8 mouse cellular contexts compared by ENCODE assay signal in genomic region chr9:59487331-59487730, GRCm38 (mm10). TPM values are rescaled to one million over a fixed set of nuclear protein-coding genes. Genes with fewer than 3 reads are reported as not detected.
DNase-seq lines count a peak whose midpoint lies in the region; ATAC-seq and TF ChIP-seq lines count a peak whose summit lies in the region.

No protein-coding gene starts in this region.

- no peak; a peak in 1 of 4 replicates for TF ChIP-seq EP300 in MEL (IDR thresholded peaks at IDR 0.05; ENCODE audit: low read depth in 1 of 2, low read length in 2 of 2)

- H3K9ac ChIP-seq in heart, embryonic 14.5 days (ENCODE audit: low read length): peak overlapping the region; percentile 99
- peak overlapping the region; percentile 78 for H3K9ac ChIP-seq in MEL (ENCODE audit: control insufficient read depth, low read depth, low read length, poor library complexity, severe bottlenecking)
- peak overlapping the region; percentile 99 for H3K9ac ChIP-seq in forebrain, embryonic 13.5 days
- H3K9ac ChIP-seq in liver, embryonic 16.5 days (ENCODE audit: low read depth, low read length): peak overlapping the region; percentile 96

- H3K4me3 ChIP-seq in heart, embryonic 14.5 days (ENCODE audit: control insufficient read depth in 1 of 2, insufficient read depth in 1 of 2, low read depth in 1 of 2, low read length in 2 of 2): peak overlapping the region; percentile 88 to 94; a peak in 3 of 4 replicates
- peak overlapping the region; percentile 73 to 94 for H3K4me3 ChIP-seq in MEL (ENCODE audit: control insufficient read depth in 1 of 2, insufficient read depth in 1 of 2, low read depth in 2 of 2, low read length in 2 of 2)
- peak overlapping the region; percentile 100 for H3K4me3 ChIP-seq in forebrain, embryonic 13.5 days
- H3K4me3 ChIP-seq in liver, embryonic 16.5 days (ENCODE audit: low read depth, low read length): peak overlapping the region; percentile 76

- TF ChIP-seq CTCF in MEL (IDR thresholded peaks at IDR 0.05 in 2 of 3, conservative IDR thresholded peaks at IDR 0.05 in 1 of 3; ENCODE audit: control insufficient read depth in 1 of 3, insufficient read depth in 1 of 3, low read depth in 2 of 3, low read length in 3 of 3, poor library complexity in 1 of 3, severe bottlenecking in 1 of 3): no peak

- no peaks in the 10 kb centered on the region for H3K36me3 ChIP-seq in heart, embryonic 14.5 days (ENCODE audit: control insufficient read depth, insufficient read depth, low read length)
- peaks cover 0 to 17% of the 10 kb centered on the region in 2 experiments; a peak in 3 of 4 replicates for H3K36me3 ChIP-seq in MEL (ENCODE audit: control insufficient read depth in 1 of 2, insufficient read depth in 2 of 2, low read length in 2 of 2)
- H3K36me3 ChIP-seq in forebrain, embryonic 13.5 days (ENCODE audit: poor library complexity, severe bottlenecking): no peaks in the 10 kb centered on the region
- H3K36me3 ChIP-seq in liver, embryonic 16.5 days (ENCODE audit: control insufficient read depth, insufficient read depth): no peaks in the 10 kb centered on the region

- ATAC-seq in heart, embryonic 14.5 days (ENCODE audit: insufficient number of reproducible peaks, insufficient read depth, low FRiP score, low read depth): no peak
- no peak for ATAC-seq in forebrain, embryonic 13.5 days
- ATAC-seq in liver, embryonic 16.5 days (ENCODE audit: low read depth): no peak

- TF ChIP-seq RAD21 in MEL (IDR thresholded peaks at IDR 0.05; ENCODE audit: low read depth, low read length): no peak

- peaks cover 0 to 18% of the 10 kb centered on the region in 2 experiments; a peak in 1 of 4 replicates for H3K4me1 ChIP-seq in heart, embryonic 14.5 days (ENCODE audit: control insufficient read depth in 2 of 2, insufficient read depth in 2 of 2, low read length in 2 of 2)
- peaks cover 0 to 3% of the 10 kb centered on the region in 2 experiments; a peak in 2 of 4 replicates for H3K4me1 ChIP-seq in MEL (ENCODE audit: control insufficient read depth in 1 of 2, insufficient read depth in 2 of 2, low read length in 2 of 2)
- H3K4me1 ChIP-seq in forebrain, embryonic 13.5 days: peaks cover 25% of the 10 kb centered on the region
- peaks cover 7% of the 10 kb centered on the region for H3K4me1 ChIP-seq in liver, embryonic 16.5 days (ENCODE audit: control insufficient read depth, low read depth, low read length)

- H3K27me3 ChIP-seq in heart, embryonic 14.5 days (ENCODE audit: control insufficient read depth, insufficient read depth, low read length): no peaks in the 10 kb centered on the region
- no peaks in the 10 kb centered on the region; a peak in 2 of 4 replicates for H3K27me3 ChIP-seq in MEL (ENCODE audit: control insufficient read depth in 1 of 2, insufficient read depth in 2 of 2, low read length in 2 of 2)
- H3K27me3 ChIP-seq in forebrain, embryonic 13.5 days: no peaks in the 10 kb centered on the region
- H3K27me3 ChIP-seq in liver, embryonic 16.5 days (ENCODE audit: control insufficient read depth, insufficient read depth, low read depth, low read length): no peaks in the 10 kb centered on the region

- TF ChIP-seq POLR2A in MEL (IDR thresholded peaks at IDR 0.05; ENCODE audit: control insufficient read depth in 1 of 2, insufficient read depth in 1 of 2, low read depth in 1 of 2, low read length in 2 of 2, poor library complexity in 1 of 2): no peak

- peak overlapping the region; percentile 76 to 97; a peak in 3 of 4 replicates for H3K27ac ChIP-seq in heart, embryonic 14.5 days (replicated peaks in 1 of 2; ENCODE audit: control insufficient read depth in 1 of 2, insufficient read depth in 1 of 2, low read depth in 2 of 2, low read length in 2 of 2)
- H3K27ac ChIP-seq in MEL (ENCODE audit: control insufficient read depth, low read depth, low read length): peak overlapping the region; percentile 87
- H3K27ac ChIP-seq in forebrain, embryonic 13.5 days: peak overlapping the region; percentile 100
- H3K27ac ChIP-seq in liver, embryonic 16.5 days (ENCODE audit: low read length): peak overlapping the region; percentile 99

- DNase-seq in heart, postnatal 14 days: no peak
- DNase-seq in MEL (ENCODE audit: low read depth, low spot score): peak; percentile 44
- DNase-seq in spleen, adult 12 weeks (ENCODE audit: low spot score): no peak
- no peak for DNase-seq in MN1 (ENCODE audit: low spot score)
- DNase-seq in frontal cortex, postnatal 14 days (ENCODE audit: low spot score in 2 of 2): no peak

- no peaks in the 10 kb centered on the region for H3K9me3 ChIP-seq in heart, embryonic 14.5 days (ENCODE audit: control insufficient read depth, low read length)
- no peaks in the 10 kb centered on the region for H3K9me3 ChIP-seq in MEL (replicated peaks; ENCODE audit: insufficient read depth, low read length)
- H3K9me3 ChIP-seq in forebrain, embryonic 13.5 days (replicated peaks): no peaks in the 10 kb centered on the region
- H3K9me3 ChIP-seq in liver, embryonic 16.5 days (replicated peaks; ENCODE audit: control insufficient read depth, low read length): no peaks in the 10 kb centered on the region

- H3K4me2 ChIP-seq in heart, embryonic 14.5 days (ENCODE audit: low read length): peak overlapping the region; percentile 96
- peak overlapping the region; percentile 84 for H3K4me2 ChIP-seq in forebrain, embryonic 13.5 days
- peak overlapping the region; percentile 75 for H3K4me2 ChIP-seq in liver, embryonic 16.5 days (ENCODE audit: low read depth, low read length)

- intact Hi-C loops in heart, postnatal 14 days (cut with DNase I): loop anchor here (5.0 kb wide), 3 partner anchors 50 to 195 kb away; partner anchors contain the start of genes Adpgk, Hexa and Tmem202

- peaks cover 32% of the 10 kb centered on the region for H3K79me2 ChIP-seq in MEL (ENCODE audit: control insufficient read depth, insufficient read depth, low read length, poor library complexity)

TF ChIP-seq in MEL, 35 proteins besides CTCF, POLR2A, EP300 and RAD21:
- TF ChIP-seq ETS1 (IDR thresholded peaks at IDR 0.05; ENCODE audit: low read depth, low read length) (no peak), MYC (IDR thresholded peaks at IDR 0.05; ENCODE audit: low read depth, low read length) (no peak), TAL1 (IDR thresholded peaks at IDR 0.05; ENCODE audit: low read length) (peak; percentile 48), TBP (IDR thresholded peaks at IDR 0.05; ENCODE audit: low read depth, low read length) (no peak), KAT2A (conservative IDR thresholded peaks at IDR 0.05; ENCODE audit: low read depth, low read length) (no peak), ZKSCAN1 (IDR thresholded peaks at IDR 0.05; ENCODE audit: low read depth, low read length) (no peak), MAX (IDR thresholded peaks at IDR 0.05; ENCODE audit: low read length) (no peak), NRF1 (IDR thresholded peaks at IDR 0.05; ENCODE audit: insufficient read depth, low read depth, low read length, poor library complexity, severe bottlenecking) (no peak), MEF2A (IDR thresholded peaks at IDR 0.05; ENCODE audit: extremely low read depth, insufficient replicate concordance, low read depth, low read length, poor library complexity, severe bottlenecking) (no peak), RCOR1 (IDR thresholded peaks at IDR 0.05; ENCODE audit: low read depth, low read length) (0 out of 2 replicates have a peak, but pooled peaks have one; percentile 14), HCFC1 (IDR thresholded peaks at IDR 0.05; ENCODE audit: low read depth, low read length) (no peak), USF1 (IDR thresholded peaks at IDR 0.05; ENCODE audit: low read depth, low read length) (no peak), MAFK (IDR thresholded peaks at IDR 0.05; ENCODE audit: borderline replicate concordance, low read depth, low read length) (no peak), GATA1 (IDR thresholded peaks at IDR 0.05; ENCODE audit: low read depth, low read length) (no peak), ZNF384 (IDR thresholded peaks at IDR 0.05; ENCODE audit: low read depth, low read length) (no peak), JUND (IDR thresholded peaks at IDR 0.05; ENCODE audit: low read depth, low read length) (no peak)

RNA-seq across cellular contexts. Expression of gene Arih1, which starts 0.9 kb away (rescaled TPM):
- polyA plus RNA-seq in heart, embryonic 14.5 days (2014; fragmentation: Nextera tagmentation; extraction: Ambion mirVana): 14.9 and 18.3 TPM in 2 replicates
- 10 to 100 TPM; 84.7 to 91.1 TPM for total RNA-seq in heart, postnatal 14 days (2021)
- 46.5 and 47.6 TPM in 2 replicates for total RNA-seq in MEL (2012; rRNA removed)
- polyA plus RNA-seq in MEL (2012; ENCODE audit: insufficient read depth in 1 of 2, insufficient read length in 2 of 2, low read depth in 1 of 2, low replicate concordance in 2 of 2, missing spikeins in 1 of 2): 10 to 100 TPM; 48.4 to 60.4 TPM
- 18.0 and 19.0 TPM in 2 replicates for polyA plus RNA-seq in forebrain, embryonic 13.5 days (2015; fragmentation: Nextera tagmentation; extraction: Ambion mirVana)
- polyA plus RNA-seq in liver, embryonic 16.5 days (2015; fragmentation: Nextera tagmentation; extraction: Ambion mirVana): 4.3 and 5.8 TPM in 2 replicates

RNA-seq across cellular contexts. Expression of gene Hexa, which starts 52.0 kb away (rescaled TPM):
- 87.6 and 91.4 TPM in 2 replicates for polyA plus RNA-seq in heart, embryonic 14.5 days (2014; fragmentation: Nextera tagmentation; extraction: Ambion mirVana)
- total RNA-seq in heart, postnatal 14 days (2021): 10 to 100 TPM; 33.2 to 33.9 TPM
- total RNA-seq in MEL (2012; rRNA removed): 38.0 and 44.3 TPM in 2 replicates
- polyA plus RNA-seq in MEL (2012; ENCODE audit: insufficient read depth in 1 of 2, insufficient read length in 2 of 2, low read depth in 1 of 2, low replicate concordance in 2 of 2, missing spikeins in 1 of 2): 10 to 100 TPM in 1 of 2 experiments, not detected in 1; 54.0 TPM
- 35.8 and 38.8 TPM in 2 replicates for polyA plus RNA-seq in forebrain, embryonic 13.5 days (2015; fragmentation: Nextera tagmentation; extraction: Ambion mirVana)
- 35.4 and 38.7 TPM in 2 replicates for polyA plus RNA-seq in liver, embryonic 16.5 days (2015; fragmentation: Nextera tagmentation; extraction: Ambion mirVana)

RNA-seq across cellular contexts. Expression of gene Tmem202, which starts 52.3 kb away (rescaled TPM):
- polyA plus RNA-seq in heart, embryonic 14.5 days (2014; fragmentation: Nextera tagmentation; extraction: Ambion mirVana): 0.55 TPM in 1 of 2 replicates, not detected in the other
- under 1 TPM; 0.56 to 0.67 TPM for total RNA-seq in heart, postnatal 14 days (2021)
- total RNA-seq in MEL (2012; rRNA removed): 0.23 and 0.50 TPM in 2 replicates
- polyA plus RNA-seq in MEL (2012; ENCODE audit: insufficient read depth in 1 of 2, insufficient read length in 2 of 2, low read depth in 1 of 2, low replicate concordance in 2 of 2, missing spikeins in 1 of 2): not detected
- polyA plus RNA-seq in forebrain, embryonic 13.5 days (2015; fragmentation: Nextera tagmentation; extraction: Ambion mirVana): 0.49 TPM in 1 of 2 replicates, not detected in the other
- polyA plus RNA-seq in liver, embryonic 16.5 days (2015; fragmentation: Nextera tagmentation; extraction: Ambion mirVana): not detected in 2 replicates
